Mouse (Mus musculus) hindbrain, embryonic 10.5 days (tissue): ENCODE data around the gene Alg14. TPM values are rescaled to one million over a fixed set of nuclear protein-coding genes. Genes with fewer than 3 reads are reported as not detected.

Experiments
- DNase-seq: peaks from one replicate; pipeline ENCODE4 v3.0.0-alpha.2; 2017; ENCODE audit warnings: low spot score
- H3K27ac ChIP-seq: fragments of 300-500 bp; sonication (generic); 2 replicates; pipeline ENCODE4 v1.5.1; 2016; ENCODE audit warnings: mild to moderate bottlenecking, moderate library complexity
- H3K27me3 ChIP-seq: fragments of 300-500 bp; sonication (generic); 2 replicates; pipeline ENCODE4 v1.6.1; 2016; ENCODE audit warnings: mild to moderate bottlenecking; ENCODE audit not compliant: poor library complexity, insufficient read depth, severe bottlenecking
- H3K36me3 ChIP-seq: fragments of 300-500 bp; sonication (generic); 2 replicates; pipeline ENCODE4 v1.6.1; 2016; ENCODE audit warnings: mild to moderate bottlenecking, moderate library complexity
- H3K4me1 ChIP-seq: fragments of 300-500 bp; sonication (generic); replicated peaks from 2 replicates; pipeline ENCODE4 v1.6.1; 2016; ENCODE audit warnings: mild to moderate bottlenecking
- H3K4me3 ChIP-seq: fragments of 300-500 bp; sonication (generic); 2 replicates; pipeline ENCODE4 v1.5.1; 2016; ENCODE audit warnings: mild to moderate bottlenecking, moderate library complexity
- H3K9me3 ChIP-seq: fragments of 300-500 bp; sonication (generic); 2 replicates; pipeline ENCODE4 v1.6.1; 2016; ENCODE audit warnings: mild to moderate bottlenecking, moderate library complexity
- WGBS: fragments of 180-500 bp; shearing (Covaris S2); methylation state at CpG from one replicate; pipeline ENCODE4 v1.1.7; 2016; 5-methylcytosine and 5-hydroxymethylcytosine counted together
- polyA plus RNA-seq: library from polyadenylated mRNA; unstranded; fragments of >200 nt; fragmentation: Nextera tagmentation; extraction: Ambion mirVana; gene quantifications from 2 replicates; pipeline ENCODE4 v1.2.1, GENCODE M21; 2016

The Alg14 gene
- polyA plus RNA-seq, 1 experiment from 2014 or later, result 41.5 TPM

- Histone ChIP-seq H3K4me3 (no peak overlapping the region), H3K27ac (peak overlapping the region; percentile 9; the same call in 1 of the 2 replicates), H3K27me3 (no peaks in the 10 kb centered on the region), H3K9me3 (no peaks in the 10 kb centered on the region), H3K4me1 (peaks cover 11% of the 10 kb centered on the region), H3K36me3 (no peaks in the 10 kb centered on the region)
- DNase-seq, result no peak
- 54% methylated on average over 4 of the region's 4 CpGs for WGBS
Measured at GRCm38 (mm10) chr3:121364388-121364787, 72.8 kb downstream of the Alg14 start.

- Histone ChIP-seq H3K4me3 (no peak overlapping the region), H3K27ac (no peak overlapping the region), H3K36me3 (no peaks in the 10 kb centered on the region), H3K27me3 (no peaks in the 10 kb centered on the region), H3K9me3 (no peaks in the 10 kb centered on the region), H3K4me1 (peaks cover 7% of the 10 kb centered on the region)
- 73% methylated on average over 8 of the region's 8 CpGs for WGBS
- DNase-seq, result no peak
Measured at GRCm38 (mm10) chr3:121365131-121365530, 73.6 kb downstream of the Alg14 start.

GRCm38 (mm10) chr3:121368616-121369015, 77.0 kb downstream of the Alg14 start:
- no peak for DNase-seq
- Histone ChIP-seq H3K27ac (no peak overlapping the region), H3K9me3 (no peaks in the 10 kb centered on the region), H3K36me3 (no peaks in the 10 kb centered on the region), H3K27me3 (no peaks in the 10 kb centered on the region), H3K4me3 (no peak overlapping the region), H3K4me1 (peaks cover 18% of the 10 kb centered on the region)
- 91% methylated on average over 4 of the region's 4 CpGs for WGBS

GRCm38 (mm10) chr3:121369517-121369916, 77.9 kb downstream of the Alg14 start:
- peaks cover 14% of the 10 kb centered on the region for H3K4me1 ChIP-seq
- H3K9me3 ChIP-seq, result no peaks in the 10 kb centered on the region
- no peak overlapping the region for H3K4me3 ChIP-seq
- H3K36me3 ChIP-seq, result no peaks in the 10 kb centered on the region
- DNase-seq, result no peak
- no peak overlapping the region for H3K27ac ChIP-seq
- no peaks in the 10 kb centered on the region for H3K27me3 ChIP-seq
- WGBS, result 83% methylated on average over 6 of the region's 6 CpGs

- no peak overlapping the region for H3K27ac ChIP-seq
- H3K4me1 ChIP-seq, result peaks cover 10% of the 10 kb centered on the region; the same call in 1 of the 2 replicates
- no peaks in the 10 kb centered on the region for H3K36me3 ChIP-seq
- H3K9me3 ChIP-seq, result no peaks in the 10 kb centered on the region
- no peak overlapping the region for H3K4me3 ChIP-seq
- no peak for DNase-seq
- no peaks in the 10 kb centered on the region for H3K27me3 ChIP-seq
- 92% methylated on average over 13 of the region's 13 CpGs for WGBS
Measured at GRCm38 (mm10) chr3:121370301-121370700, 78.7 kb downstream of the Alg14 start.

GRCm38 (mm10) chr3:121370830-121371526, 79.4 kb downstream of the Alg14 start:
- no peak overlapping the region for H3K4me3 ChIP-seq
- peaks cover 15% of the 10 kb centered on the region; the same call in 1 of the 2 replicates for H3K4me1 ChIP-seq
- no peak for DNase-seq
- H3K36me3 ChIP-seq, result no peaks in the 10 kb centered on the region
- no peaks in the 10 kb centered on the region for H3K9me3 ChIP-seq
- H3K27ac ChIP-seq, result no peak overlapping the region
- H3K27me3 ChIP-seq, result no peaks in the 10 kb centered on the region
- WGBS, result 67% methylated on average over 12 of the region's 12 CpGs

GRCm38 (mm10) chr3:121371527-121372220, 80.1 kb downstream of the Alg14 start:
- Histone ChIP-seq H3K36me3 (no peaks in the 10 kb centered on the region), H3K27me3 (no peaks in the 10 kb centered on the region), H3K4me3 (no peak overlapping the region), H3K4me1 (peaks cover 15% of the 10 kb centered on the region; the same call in 1 of the 2 replicates), H3K9me3 (no peaks in the 10 kb centered on the region), H3K27ac (no peak overlapping the region)
- WGBS, result 87% methylated on average over 8 of the region's 8 CpGs
- no peak for DNase-seq

GRCm38 (mm10) chr3:121373897-121374441, 82.4 kb downstream of the Alg14 start:
- no peak for DNase-seq
- Histone ChIP-seq H3K36me3 (no peaks in the 10 kb centered on the region), H3K9me3 (no peaks in the 10 kb centered on the region), H3K4me1 (peaks cover 27% of the 10 kb centered on the region), H3K4me3 (no peak overlapping the region), H3K27ac (no peak overlapping the region), H3K27me3 (no peaks in the 10 kb centered on the region)
- WGBS, result 70% methylated on average over 9 of the region's 9 CpGs

- Histone ChIP-seq H3K27me3 (no peaks in the 10 kb centered on the region), H3K4me1 (peaks cover 36% of the 10 kb centered on the region), H3K4me3 (no peak overlapping the region), H3K27ac (no peak overlapping the region), H3K36me3 (no peaks in the 10 kb centered on the region), H3K9me3 (no peaks in the 10 kb centered on the region)
- no peak for DNase-seq
- WGBS, result 68% methylated on average over 7 of the region's 7 CpGs
Measured at GRCm38 (mm10) chr3:121375541-121376129, 84.1 kb downstream of the Alg14 start.

GRCm38 (mm10) chr3:121378708-121379612, 87.4 kb downstream of the Alg14 start:
- Histone ChIP-seq H3K9me3 (no peaks in the 10 kb centered on the region), H3K4me3 (no peak overlapping the region), H3K27me3 (no peaks in the 10 kb centered on the region), H3K27ac (peak overlapping the region; percentile 66; the same call in 1 of the 2 replicates), H3K4me1 (peaks cover 29% of the 10 kb centered on the region), H3K36me3 (no peaks in the 10 kb centered on the region)
- peak; percentile 59 for DNase-seq
- 26% methylated on average over 15 of the region's 15 CpGs for WGBS

- Histone ChIP-seq H3K36me3 (no peaks in the 10 kb centered on the region), H3K27me3 (no peaks in the 10 kb centered on the region), H3K9me3 (no peaks in the 10 kb centered on the region), H3K4me3 (no peak overlapping the region), H3K27ac (no peak overlapping the region), H3K4me1 (peaks cover 29% of the 10 kb centered on the region)
- WGBS, result 68% methylated on average over 5 of the region's 5 CpGs
- no peak for DNase-seq
Measured at GRCm38 (mm10) chr3:121379699-121380098, 88.1 kb downstream of the Alg14 start.

- 63% methylated on average over 3 of the region's 3 CpGs for WGBS
Measured at GRCm38 (mm10) chr3:121387471-121388009, 96.0 kb downstream of the Alg14 start.

More at GRCm38 (mm10) chr3:121387471-121388009, 96.0 kb downstream of the Alg14 start:
- Histone ChIP-seq H3K4me3 (no peak overlapping the region), H3K27ac (no peak overlapping the region), H3K4me1 (peaks cover 30% of the 10 kb centered on the region), H3K27me3 (no peaks in the 10 kb centered on the region), H3K9me3 (no peaks in the 10 kb centered on the region), H3K36me3 (no peaks in the 10 kb centered on the region)
- no peak for DNase-seq
